Comparison of ENCODE assay signal across 9 mouse cellular contexts in the genomic region with DNA sequence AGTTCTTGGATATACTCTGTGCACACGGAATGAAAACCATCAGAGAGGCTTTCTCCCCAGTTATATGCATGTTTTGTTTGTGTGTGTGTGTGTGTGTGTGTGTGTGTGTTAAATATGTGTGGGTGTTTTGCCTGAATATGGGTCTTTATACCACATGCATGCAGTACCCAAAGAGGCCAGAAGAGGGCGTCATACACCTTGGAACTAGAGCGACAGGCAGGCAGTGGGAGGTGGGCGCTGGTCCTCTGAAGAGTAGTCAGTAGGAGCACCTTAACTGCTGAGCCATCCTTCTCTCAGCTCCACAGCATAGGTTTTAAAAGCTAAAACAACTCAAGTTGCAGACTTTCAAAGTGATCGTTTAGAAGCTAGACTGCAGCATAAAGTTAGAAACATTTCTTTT. TPM values are rescaled to one million over a fixed set of nuclear protein-coding genes. Genes with fewer than 3 reads are reported as not detected.
A peak's percentile ranks its signal among the peaks of the same experiment; 100 is the strongest.
DNase-seq lines count a peak whose midpoint lies in the region; ATAC-seq lines count a peak whose summit lies in the region.
"Had no signal": no experiment of that assay in that cellular context is flagged by ENCODE, and none has a peak within 500 bp of the region (broad histone marks: within the 10 kb centered on the region; RNA-seq: fewer than 3 reads in every experiment).

No protein-coding gene starts in this region.

- H3K9me3 ChIP-seq in midbrain, embryonic 10.5 days (replicated peaks) = no peaks in the 10 kb centered on the region
- no peaks in the 10 kb centered on the region for H3K9me3 ChIP-seq in midbrain, embryonic 15.5 days
- H3K9me3 ChIP-seq in liver, embryonic 11.5 days (ENCODE audit: control insufficient read depth, low read length) = no peaks in the 10 kb centered on the region
- H3K9me3 ChIP-seq: heart, embryonic 15.5 days had no signal

- H3K27ac ChIP-seq in midbrain, embryonic 10.5 days (replicated peaks) = no peak overlapping the region
- H3K27ac ChIP-seq in midbrain, embryonic 15.5 days = no peak overlapping the region
- no peak overlapping the region for H3K27ac ChIP-seq in liver, embryonic 11.5 days (ENCODE audit: low read depth, low read length)
- H3K27ac ChIP-seq: heart, embryonic 15.5 days had no signal

- ATAC-seq in midbrain, embryonic 15.5 days (replicated peaks) = no peak
- peak; percentile 58 to 60; a peak in 3 of 4 replicates for ATAC-seq in hematopoietic stem cell, adult 5-6 weeks (replicated peaks in 1 of 2; ENCODE audit: insufficient read depth in 1 of 2, low FRiP score in 2 of 2, low TSS enrichment in 1 of 2, low read depth in 1 of 2, poor library complexity in 2 of 2, severe bottlenecking in 2 of 2)
- ATAC-seq in liver, embryonic 11.5 days (replicated peaks; ENCODE audit: low FRiP score) = no peak

- H3K4me1 ChIP-seq in midbrain, embryonic 10.5 days = peaks cover 5% of the 10 kb centered on the region
- peaks cover 32% of the 10 kb centered on the region for H3K4me1 ChIP-seq in midbrain, embryonic 15.5 days
- H3K4me1 ChIP-seq in liver, embryonic 11.5 days (replicated peaks; ENCODE audit: control insufficient read depth, insufficient read depth, low read length) = peaks cover 18% of the 10 kb centered on the region

- no peak overlapping the region for H3K4me3 ChIP-seq in midbrain, embryonic 10.5 days
- no peak overlapping the region for H3K4me3 ChIP-seq in midbrain, embryonic 15.5 days
- H3K4me3 ChIP-seq in liver, embryonic 11.5 days (ENCODE audit: low read depth, low read length) = no peak overlapping the region
- H3K4me3 ChIP-seq: heart, embryonic 15.5 days had no signal

- H3K36me3 ChIP-seq in midbrain, embryonic 10.5 days = peaks cover 48% of the 10 kb centered on the region
- peaks cover 2% of the 10 kb centered on the region; the same call in 1 of the 2 replicates for H3K36me3 ChIP-seq in midbrain, embryonic 15.5 days (replicated peaks)
- peaks cover 2% of the 10 kb centered on the region for H3K36me3 ChIP-seq in liver, embryonic 11.5 days (ENCODE audit: control insufficient read depth, insufficient read depth, low read length)

- no peak overlapping the region for H3K4me2 ChIP-seq in midbrain, embryonic 15.5 days
- H3K4me2 ChIP-seq in liver, embryonic 11.5 days = no peak overlapping the region
- H3K4me2 ChIP-seq: heart, embryonic 15.5 days had no signal

- DNase-seq in midbrain, embryonic 10.5 days (ENCODE audit: low spot score) = peak; percentile 69
- peak; percentile 80 for DNase-seq in adrenal gland, postnatal 10 days
- DNase-seq in embryo, embryonic 9.5 days (ENCODE audit: extremely low spot score) = peak; percentile 61
- DNase-seq in liver, embryonic 11.5 days (ENCODE audit: low spot score) = peak; percentile 68
- DNase-seq in right cerebral cortex, adult 2 months (ENCODE audit: low spot score in 2 of 2) = peak; percentile 71
- DNase-seq in urinary bladder, postnatal 25 days (ENCODE audit: low spot score) = peak; percentile 60

- H3K9ac ChIP-seq in midbrain, embryonic 15.5 days = no peak overlapping the region
- no peak overlapping the region for H3K9ac ChIP-seq in liver, embryonic 11.5 days (ENCODE audit: low read depth, low read length)
- H3K9ac ChIP-seq: heart, embryonic 15.5 days had no signal

- 56% methylated on average over 5 of the region's 5 CpGs for WGBS in midbrain, embryonic 10.5 days
- 55% methylated on average over 5 of the region's 5 CpGs for WGBS in midbrain, embryonic 15.5 days
- 54% methylated on average over 5 of the region's 5 CpGs for WGBS in liver, embryonic 11.5 days

- H3K27me3 ChIP-seq in midbrain, embryonic 10.5 days (ENCODE audit: low read depth, poor library complexity, severe bottlenecking) = no peaks in the 10 kb centered on the region
- H3K27me3 ChIP-seq in midbrain, embryonic 15.5 days (replicated peaks) = no peaks in the 10 kb centered on the region
- H3K27me3 ChIP-seq in liver, embryonic 11.5 days (replicated peaks; ENCODE audit: control insufficient read depth, insufficient read depth, low read length) = no peaks in the 10 kb centered on the region
- H3K27me3 ChIP-seq: heart, embryonic 15.5 days had no signal

RNA-seq across cellular contexts. Expression of a gene that starts 26.7 kb away (rescaled TPM):
- polyA plus RNA-seq in midbrain, embryonic 10.5 days (2016; fragmentation: Nextera tagmentation; extraction: Ambion mirVana) = 30.1 and 31.7 TPM in 2 replicates
- polyA plus RNA-seq in midbrain, embryonic 15.5 days (2015; fragmentation: Nextera tagmentation; extraction: Ambion mirVana) = 34.8 and 36.0 TPM in 2 replicates
- 10 to 100 TPM; 33.6 to 42.5 TPM for total RNA-seq in adrenal gland, postnatal 10 days (2021)
- 81.2 and 84.0 TPM in 2 replicates for total RNA-seq in hematopoietic stem cell, adult 5-6 weeks (2017)
- polyA plus RNA-seq in liver, embryonic 11.5 days (2014; fragmentation: Nextera tagmentation; extraction: Ambion mirVana) = 22.6 and 27.9 TPM in 2 replicates

Comparison
In these comparisons a context has a peak if more than half of its experiments do, and no peak if none do; other contexts are left out.
1. ATAC-seq: peak in hematopoietic stem cell, adult 5-6 weeks (2 of 2); none in midbrain, embryonic 15.5 days (single experiment) and liver, embryonic 11.5 days (single experiment).
2. Peak in every context shown above with its lines, with median percentiles within 50 percentile points of each other: DNase-seq.